Mouse (Mus musculus) inflammation-experienced regulatory T-cells, adult 6 months (primary cell): Measurements from ENCODE around the gene Sept9. TPM values are rescaled to one million over a fixed set of nuclear protein-coding genes. Genes with fewer than 3 reads are reported as not detected.

Experiments
- ATAC-seq: one replicate; pipeline ENCODE4 v1.8.0; 2017
- polyA plus RNA-seq, 3 experiments: library from polyadenylated mRNA; unstranded; fragments of 100-300 nt; shearing (Covaris generic); gene quantifications; one replicate each; pipeline ENCODE4 v1.2.1; 2017

Gene Sept9
- polyA plus RNA-seq, 3 experiments from 2014 or later, result 313 to 340 (median 332) TPM

- ATAC-seq, result no peak
Measured at GRCm38 (mm10) chr11:117296500-117297189, 97.2 kb downstream of the Sept9 start.

- no peak for ATAC-seq
Measured at GRCm38 (mm10) chr11:117297190-117297829, 97.8 kb downstream of the Sept9 start.

- ATAC-seq, result peak; percentile 69
Measured at GRCm38 (mm10) chr11:117299741-117300140, 100.3 kb downstream of the Sept9 start.

- no peak for ATAC-seq
Measured at GRCm38 (mm10) chr11:117300809-117301208, 101.3 kb downstream of the Sept9 start.

- ATAC-seq, result peak; percentile 33
Measured at GRCm38 (mm10) chr11:117301716-117302115, 102.3 kb downstream of the Sept9 start.

GRCm38 (mm10) chr11:117302371-117302770, 102.9 kb downstream of the Sept9 start:
- no peak for ATAC-seq

GRCm38 (mm10) chr11:117305509-117306188, 106.2 kb downstream of the Sept9 start:
- ATAC-seq, result no peak

- peak; percentile 71 for ATAC-seq
Measured at GRCm38 (mm10) chr11:117306311-117307088, 107.0 kb downstream of the Sept9 start.

- ATAC-seq, result peak; percentile 29
Measured at GRCm38 (mm10) chr11:117307895-117308786, 108.7 kb downstream of the Sept9 start.

GRCm38 (mm10) chr11:117309108-117309917, 109.9 kb downstream of the Sept9 start:
- no peak for ATAC-seq

GRCm38 (mm10) chr11:117309918-117310287, 110.4 kb downstream of the Sept9 start:
- ATAC-seq, result no peak

- no peak for ATAC-seq
Measured at GRCm38 (mm10) chr11:117310341-117311107, 111.1 kb downstream of the Sept9 start.

GRCm38 (mm10) chr11:117311127-117311800, 111.8 kb downstream of the Sept9 start:
- peak; percentile 26 for ATAC-seq

- ATAC-seq, result no peak
Measured at GRCm38 (mm10) chr11:117312028-117312901, 112.8 kb downstream of the Sept9 start.

GRCm38 (mm10) chr11:117312936-117313335, 113.5 kb downstream of the Sept9 start:
- no peak for ATAC-seq

GRCm38 (mm10) chr11:117313446-117313845, 114.0 kb downstream of the Sept9 start:
- ATAC-seq, result no peak

GRCm38 (mm10) chr11:117314026-117314425, 114.6 kb downstream of the Sept9 start:
- no peak for ATAC-seq

- no peak for ATAC-seq
Measured at GRCm38 (mm10) chr11:117314520-117314919, 115.1 kb downstream of the Sept9 start.
